Mouse (Mus musculus) forebrain, embryonic 11.5 days (tissue): ENCODE data around the gene Adamts5. TPM values are rescaled to one million over a fixed set of nuclear protein-coding genes. Genes with fewer than 3 reads are reported as not detected.

Experiments
- ATAC-seq: fragments of 200-750 bp; cut with Nextera tagmentation; replicated peaks from 2 replicates; pipeline ENCODE4 v1.8.0; 2017; ENCODE audit warnings: moderate TSS enrichment; ENCODE audit not compliant: low FRiP score
- DNase-seq: peaks from one replicate; pipeline ENCODE4 v3.0.0-alpha.2; 2017; ENCODE audit warnings: low spot score
- H3K27ac ChIP-seq: fragments of 300-500 bp; sonication (generic); 2 replicates; pipeline ENCODE4 v1.5.1; 2014; ENCODE audit warnings: low read depth, low read length
- H3K27me3 ChIP-seq: fragments of 300-500 bp; sonication (generic); 2 replicates; pipeline ENCODE4 v1.6.1; 2014; ENCODE audit warnings: mild to moderate bottlenecking, low read length, mixed read lengths; ENCODE audit not compliant: control insufficient read depth, insufficient read depth
- H3K36me3 ChIP-seq: fragments of 300-500 bp; sonication (generic); 2 replicates; pipeline ENCODE4 v1.6.1; 2014; ENCODE audit warnings: mild to moderate bottlenecking, low read length, moderate library complexity, mixed read lengths; ENCODE audit not compliant: control insufficient read depth, insufficient read depth
- H3K4me1 ChIP-seq: fragments of 300-500 bp; sonication (generic); replicated peaks from 2 replicates; pipeline ENCODE4 v1.6.1; 2014; ENCODE audit warnings: low read length, mixed read lengths; ENCODE audit not compliant: control insufficient read depth, insufficient read depth
- H3K4me2 ChIP-seq: fragments of 300-500 bp; sonication (generic); 2 replicates; pipeline ENCODE4 v1.6.1; 2014; ENCODE audit warnings: low read depth, mild to moderate bottlenecking, low read length, moderate library complexity, mixed read lengths; ENCODE audit not compliant: severe bottlenecking
- H3K4me3 ChIP-seq: fragments of 300-500 bp; sonication (generic); 2 replicates; pipeline ENCODE4 v1.5.1; 2014; ENCODE audit warnings: low read depth, low read length
- H3K9ac ChIP-seq: fragments of 300-500 bp; sonication (generic); 2 replicates; pipeline ENCODE4 v1.6.1; 2014; ENCODE audit warnings: low read length
- H3K9me3 ChIP-seq: fragments of 300-500 bp; sonication (generic); 2 replicates; pipeline ENCODE4 v1.6.1; 2016; ENCODE audit warnings: low read length, mixed read lengths; ENCODE audit not compliant: control insufficient read depth
- WGBS: fragments of 180-500 bp; shearing (Covaris S2); extraction: QIAGEN DNeasy Blood & Tissue Kit; methylation state at CpG from one replicate; pipeline ENCODE4 v1.1.7; 2014; 5-methylcytosine and 5-hydroxymethylcytosine counted together
- polyA plus RNA-seq: library from polyadenylated mRNA; unstranded; fragments of >200 nt; fragmentation: Nextera tagmentation; extraction: Ambion mirVana; gene quantifications from 2 replicates; pipeline ENCODE4 v1.2.1, GENCODE M21; 2014

The Adamts5 gene
- polyA plus RNA-seq, 1 experiment from 2014 or later = 0.72 TPM

GRCm38 (mm10) chr16:85807072-85807471, 94.6 kb downstream of the Adamts5 start:
- DNase-seq = no peak

More at GRCm38 (mm10) chr16:85807072-85807471, 94.6 kb downstream of the Adamts5 start:
- Histone ChIP-seq H3K27me3 (no peaks in the 10 kb centered on the region), H3K4me2 (no peak overlapping the region), H3K9ac (no peak overlapping the region), H3K9me3 (no peaks in the 10 kb centered on the region), H3K4me1 (0 out of 2 replicates have a peak, but pooled peaks cover 3% of the 10 kb centered on the region), H3K4me3 (no peak overlapping the region), H3K27ac (no peak overlapping the region), H3K36me3 (no peaks in the 10 kb centered on the region)
- no peak for ATAC-seq
- WGBS = 20% methylated on average over 3 of the region's 3 CpGs

Other genes starting within 250 kb of the Adamts5 start
- 11.9 and 13.2 TPM in 2 replicates for gene Adamts1, start 98.7 kb downstream of the Adamts5 start, polyA plus RNA-seq